Mouse (Mus musculus): Measurements from ENCODE around the gene Dlg4. TPM values are rescaled to one million over a fixed set of nuclear protein-coding genes. Genes with fewer than 3 reads are reported as not detected.

Dlg4 gene
- total and polyA plus RNA-seq, 3 experiments, result 6.8 to 15.3 (median 7.3) TPM

- H3K9me3 ChIP-seq (replicated peaks; ENCODE audit: low read length), result no peaks in the 10 kb centered on the region
- no peaks in the 10 kb centered on the region for H3K4me1 ChIP-seq (ENCODE audit: control insufficient read depth in 1 of 2, insufficient read depth in 2 of 2)
- H3K27ac ChIP-seq (ENCODE audit: insufficient read depth, low read depth), result no peak overlapping the region
- H3K36me3 ChIP-seq (replicated peaks in 1 of 2; ENCODE audit: control insufficient read depth in 1 of 2, insufficient read depth in 1 of 2, low read length in 1 of 2), result peaks cover 0 to 45% of the 10 kb centered on the region in 2 experiments
- in situ Hi-C loops (cut with MboI; ENCODE audit: low pct_ligation_motif_present, low pct_unique_long_range_greater_than_20kb, low sequenced_read_pairs), result no loop called here
- H3K4me2 ChIP-seq (ENCODE audit: insufficient read depth, low read depth, poor library complexity, severe bottlenecking), result no peak overlapping the region
- DNase-seq (ENCODE audit: extremely low read depth), result no peak
- no peak overlapping the region for H3K9ac ChIP-seq (ENCODE audit: insufficient read depth, low read depth)
- no peaks in the 10 kb centered on the region for H3K79me2 ChIP-seq (replicated peaks; ENCODE audit: control insufficient read depth, extremely low read depth, insufficient read depth, poor library complexity, severe bottlenecking)
- peaks cover 6% of the 10 kb centered on the region for H3K27me3 ChIP-seq (replicated peaks)
- TF ChIP-seq NRF1 (IDR thresholded peaks at IDR 0.05; ENCODE audit: low read depth, low read length) (no peak), SIN3A (IDR thresholded peaks at IDR 0.05; ENCODE audit: low read length) (no peak), EP300 (IDR thresholded peaks at IDR 0.05; ENCODE audit: low read length) (no peak), HCFC1 (IDR thresholded peaks at IDR 0.05; ENCODE audit: low read depth, low read length) (no peak), ZC3H11A (IDR thresholded peaks at IDR 0.05; ENCODE audit: low read depth, low read length) (no peak), ZKSCAN1 (IDR thresholded peaks at IDR 0.05; ENCODE audit: borderline replicate concordance, low read depth, low read length) (no peak), TBP (conservative IDR thresholded peaks at IDR 0.05; ENCODE audit: low read depth, low read length) (no peak), MXI1 (IDR thresholded peaks at IDR 0.05; ENCODE audit: low read depth, low read length) (no peak), ZMIZ1 (IDR thresholded peaks at IDR 0.05; ENCODE audit: low read depth, low read length) (no peak), E2F4 (IDR thresholded peaks at IDR 0.05; ENCODE audit: insufficient replicate concordance, low read depth, low read length) (no peak), USF2 (conservative IDR thresholded peaks at IDR 0.05; ENCODE audit: low read depth, low read length) (no peak), RCOR1 (conservative IDR thresholded peaks at IDR 0.05; ENCODE audit: low read depth, low read length) (no peak), POLR2A (IDR thresholded peaks at IDR 0.05; ENCODE audit: low read depth, low read length) (no peak), TCF12 (IDR thresholded peaks at IDR 0.05; ENCODE audit: low read depth, low read length) (no peak), NELFE (IDR thresholded peaks at IDR 0.05; ENCODE audit: low read depth, low read length) (no peak), PAX5 (IDR thresholded peaks at IDR 0.05; ENCODE audit: low read length) (no peak), ETS1 (conservative IDR thresholded peaks at IDR 0.05; ENCODE audit: low read depth, low read length) (no peak), RAD21 (IDR thresholded peaks at IDR 0.05; ENCODE audit: low read depth, low read length) (no peak), CHD1 (IDR thresholded peaks at IDR 0.05; ENCODE audit: low read depth, low read length) (no peak), JUND (conservative IDR thresholded peaks at IDR 0.05; ENCODE audit: low read depth, low read length) (no peak)
- H3K4me3 ChIP-seq (replicated peaks in 1 of 3; ENCODE audit: low read depth in 2 of 3, low read length in 2 of 3, poor library complexity in 1 of 3), result no peak overlapping the region
- dilution Hi-C loops (cut with MboI; ENCODE audit: extremely low pct_ligation_motif_present, extremely low pct_unique_long_range_greater_than_20kb, low sequenced_read_pairs), result no loop called here
These were observed 28.7 kb downstream of the Dlg4 start for GRCm38 (mm10) chr11:70045435-70045834.

GRCm38 (mm10) chr11:70049366-70049765, 32.6 kb downstream of the Dlg4 start:
- dilution Hi-C loops (cut with MboI; ENCODE audit: extremely low pct_ligation_motif_present, extremely low pct_unique_long_range_greater_than_20kb, low sequenced_read_pairs), result no loop called here

More at GRCm38 (mm10) chr11:70049366-70049765, 32.6 kb downstream of the Dlg4 start:
- Histone ChIP-seq H3K9me3 (replicated peaks; ENCODE audit: low read length) (no peaks in the 10 kb centered on the region), H3K36me3 (replicated peaks in 1 of 2; ENCODE audit: control insufficient read depth in 1 of 2, insufficient read depth in 1 of 2, low read length in 1 of 2) (peaks cover 0 to 11% of the 10 kb centered on the region in 2 experiments), H3K27ac (ENCODE audit: insufficient read depth, low read depth) (no peak overlapping the region), H3K4me3 (replicated peaks in 1 of 3; ENCODE audit: low read depth in 2 of 3, low read length in 2 of 3, poor library complexity in 1 of 3) (no peak overlapping the region), H3K4me2 (ENCODE audit: insufficient read depth, low read depth, poor library complexity, severe bottlenecking) (no peak overlapping the region), H3K27me3 (replicated peaks) (peaks cover 38% of the 10 kb centered on the region), H3K9ac (ENCODE audit: insufficient read depth, low read depth) (no peak overlapping the region), H3K79me2 (replicated peaks; ENCODE audit: control insufficient read depth, extremely low read depth, insufficient read depth, poor library complexity, severe bottlenecking) (no peaks in the 10 kb centered on the region), H3K4me1 (ENCODE audit: control insufficient read depth in 1 of 2, insufficient read depth in 2 of 2) (no peaks in the 10 kb centered on the region)
- no peak for TF ChIP-seq UBTF (IDR thresholded peaks at IDR 0.05; ENCODE audit: low read depth, low read length)
- TF ChIP-seq TBP (conservative IDR thresholded peaks at IDR 0.05; ENCODE audit: low read depth, low read length), result no peak
- no peak for TF ChIP-seq CHD1 (IDR thresholded peaks at IDR 0.05; ENCODE audit: low read depth, low read length)
- no peak for TF ChIP-seq MAZ (IDR thresholded peaks at IDR 0.05; ENCODE audit: low read depth, low read length)
- TF ChIP-seq POLR2AphosphoS2 (IDR thresholded peaks at IDR 0.05; ENCODE audit: low read depth, low read length), result no peak
- TF ChIP-seq BHLHE40 (IDR thresholded peaks at IDR 0.05; ENCODE audit: low read depth, low read length), result no peak
- no peak for TF ChIP-seq HCFC1 (IDR thresholded peaks at IDR 0.05; ENCODE audit: low read depth, low read length)
- TF ChIP-seq ZKSCAN1 (IDR thresholded peaks at IDR 0.05; ENCODE audit: borderline replicate concordance, low read depth, low read length), result no peak
- no peak for DNase-seq (ENCODE audit: extremely low read depth)
- in situ Hi-C loops (cut with MboI; ENCODE audit: low pct_ligation_motif_present, low pct_unique_long_range_greater_than_20kb, low sequenced_read_pairs), result no loop called here

Measured in CH12.LX (cell line).